Mouse (Mus musculus) olfactory bulb, adult 2 months (tissue): ENCODE data around the gene Sult2a1.

ENCODE experiments used
- CTCF ChIP-seq: fragments of 200-500 bp; IDR thresholded peaks from 2 replicates; pipeline ENCODE4 v1.5.1; 2012; ENCODE audit warnings: low read depth, mild to moderate bottlenecking, low read length, moderate library complexity; ENCODE audit not compliant: insufficient read depth
- POLR2A ChIP-seq: fragments of 200-500 bp; IDR thresholded peaks from 2 replicates; pipeline ENCODE4 v1.6.1; 2012; ENCODE audit warnings: mild to moderate bottlenecking, low read depth, low read length, moderate library complexity; ENCODE audit not compliant: insufficient read depth

DNA sequence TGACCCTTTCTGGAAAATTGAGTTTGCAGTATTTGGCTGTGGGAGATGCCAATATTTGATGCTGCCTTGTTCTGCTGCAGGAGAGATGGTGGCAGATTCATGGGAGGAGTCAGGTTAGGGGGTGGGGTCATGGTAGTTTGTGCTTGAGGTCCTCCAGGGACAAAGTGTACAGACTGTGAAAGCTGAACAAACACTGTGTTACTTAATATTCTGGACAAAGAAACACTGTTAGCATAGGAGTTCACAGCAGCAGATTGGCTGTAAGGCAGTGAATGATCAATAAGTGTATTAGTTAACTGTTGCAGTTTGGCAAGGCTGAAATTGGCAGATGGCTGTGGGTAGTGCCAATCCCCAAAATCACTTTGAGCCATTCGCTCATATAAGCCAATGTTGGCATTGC is 23.3 kb downstream of the Sult2a1 start:
- TF ChIP-seq CTCF (no peak), POLR2A (no peak)
